Mouse (Mus musculus): Measurements from ENCODE around the gene Slc39a3. TPM values are rescaled to one million over a fixed set of nuclear protein-coding genes. Genes with fewer than 3 reads are reported as not detected.

The Slc39a3 gene
- total and polyA plus RNA-seq, 3 experiments = 15.6 to 19.5 TPM; not detected in 1

DNA sequence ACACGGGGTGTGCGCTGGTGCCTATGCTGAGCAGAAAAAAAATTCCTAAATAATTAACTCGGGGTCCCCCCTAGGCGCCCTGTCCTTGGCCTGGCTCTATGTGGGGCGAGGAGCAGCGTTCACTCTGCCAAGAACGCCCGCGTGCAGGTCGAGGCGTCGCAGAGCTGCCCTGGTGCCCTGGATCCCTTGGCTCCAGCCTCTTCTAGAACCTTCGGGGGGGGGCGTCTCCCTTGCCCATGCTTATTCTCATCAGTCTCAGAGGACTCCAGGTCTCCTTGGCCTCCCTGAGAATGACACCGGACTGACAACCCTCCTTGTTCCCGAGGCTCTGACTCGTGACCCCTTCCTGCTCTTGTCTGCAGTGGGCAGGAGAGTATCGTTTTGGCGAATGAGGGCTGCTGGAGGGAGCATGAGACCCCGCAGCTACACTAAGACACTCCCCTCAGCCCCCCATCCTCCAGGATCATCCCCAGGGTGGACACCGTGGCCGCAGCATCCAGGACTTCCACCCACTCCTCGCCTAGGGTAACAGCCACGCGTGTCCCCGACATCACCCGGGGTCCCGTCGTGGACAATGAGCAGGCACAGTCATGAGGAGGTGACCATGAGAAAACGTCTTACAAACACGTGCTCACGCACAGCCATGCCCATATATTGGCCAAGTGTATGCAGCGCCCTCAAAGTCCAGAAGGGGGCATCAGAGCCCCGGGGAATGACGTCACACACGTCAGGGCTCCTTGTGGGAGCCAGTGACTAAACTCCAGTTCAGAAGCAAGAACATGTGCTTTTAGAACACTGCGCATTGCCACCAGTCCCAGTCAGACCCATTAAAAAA lies 37.6 kb downstream of the Slc39a3 start (continued):
- TF ChIP-seq POLR2AphosphoS2 (IDR thresholded peaks at IDR 0.05; ENCODE audit: low read length) (peak; percentile 33; the same call in 1 of the 2 replicates), POLR2A (IDR thresholded peaks at IDR 0.05; ENCODE audit: control insufficient read depth in 1 of 2, insufficient read depth in 1 of 2, low read depth in 1 of 2, low read length in 2 of 2, poor library complexity in 1 of 2) (peak in 1 of 2 experiments; percentile 56; a peak in 1 of 4 replicates), USF1 (IDR thresholded peaks at IDR 0.05; ENCODE audit: low read depth, low read length) (peak; percentile 77), TCF12 (IDR thresholded peaks at IDR 0.05; ENCODE audit: low read depth, low read length) (peak; percentile 43; the same call in 1 of the 2 replicates), SMC3 (IDR thresholded peaks at IDR 0.05; ENCODE audit: low read depth, low read length) (peak; percentile 69)

DNA sequence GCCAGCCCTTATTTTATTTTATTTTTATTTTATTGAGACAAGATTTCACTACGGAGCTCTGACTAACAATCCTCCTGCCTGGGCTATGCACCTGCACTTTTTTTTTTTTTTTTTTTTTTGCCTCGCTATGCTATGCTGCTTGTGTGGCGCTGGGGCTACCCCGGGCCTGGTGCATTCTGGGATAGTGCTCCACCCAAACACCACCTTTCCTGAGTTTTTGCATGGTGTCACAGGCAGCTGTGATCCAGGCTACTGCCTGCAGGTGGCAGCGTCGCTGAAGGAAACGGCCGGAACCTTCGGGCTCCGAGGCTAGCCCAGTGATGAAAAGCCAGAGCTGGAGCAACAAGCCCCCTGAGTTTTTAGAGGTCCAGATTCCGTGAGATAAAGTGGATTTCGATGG lies 38.4 kb downstream of the Slc39a3 start:
- Histone ChIP-seq H3K36me3 (ENCODE audit: control insufficient read depth in 1 of 2, insufficient read depth in 2 of 2, low read length in 2 of 2) (peaks cover 0 to 5% of the 10 kb centered on the region in 2 experiments; a peak in 2 of 4 replicates), H3K79me2 (ENCODE audit: control insufficient read depth, insufficient read depth, low read length, poor library complexity) (no peaks in the 10 kb centered on the region), H3K27me3 (ENCODE audit: control insufficient read depth in 1 of 2, insufficient read depth in 2 of 2, low read length in 2 of 2) (no peaks in the 10 kb centered on the region), H3K4me3 (ENCODE audit: control insufficient read depth in 1 of 2, insufficient read depth in 1 of 2, low read depth in 2 of 2, low read length in 2 of 2) (peak overlapping the region in 1 of 2 experiments; percentile 39; a peak in 2 of 4 replicates), H3K9ac (ENCODE audit: control insufficient read depth, low read depth, low read length, poor library complexity, severe bottlenecking) (peak overlapping the region; percentile 49), H3K4me1 (ENCODE audit: control insufficient read depth in 1 of 2, insufficient read depth in 2 of 2, low read length in 2 of 2) (peaks cover 5 to 14% of the 10 kb centered on the region in 2 experiments; a peak in 3 of 4 replicates), H3K27ac (ENCODE audit: control insufficient read depth, low read depth, low read length) (no peak overlapping the region), H3K9me3 (replicated peaks; ENCODE audit: insufficient read depth, low read length) (no peaks in the 10 kb centered on the region)
- peak; percentile 90 for DNase-seq (ENCODE audit: low read depth, low spot score)
- TF ChIP-seq ZKSCAN1 (IDR thresholded peaks at IDR 0.05; ENCODE audit: low read depth, low read length) (no peak), MXI1 (IDR thresholded peaks at IDR 0.05; ENCODE audit: low read depth, low read length) (peak; percentile 71; the same call in 1 of the 2 replicates), TCF12 (IDR thresholded peaks at IDR 0.05; ENCODE audit: low read depth, low read length) (peak; percentile 29; the same call in 1 of the 2 replicates), RAD21 (IDR thresholded peaks at IDR 0.05; ENCODE audit: low read depth, low read length) (peak; percentile 78), GABPA (IDR thresholded peaks at IDR 0.05; ENCODE audit: low read depth, low read length) (no peak), CTCF (IDR thresholded peaks at IDR 0.05 in 2 of 3, conservative IDR thresholded peaks at IDR 0.05 in 1 of 3; ENCODE audit: control insufficient read depth in 1 of 3, insufficient read depth in 1 of 3, low read depth in 2 of 3, low read length in 3 of 3, poor library complexity in 1 of 3, severe bottlenecking in 1 of 3) (peak; percentile 62 to 91 (median 87)), BHLHE40 (IDR thresholded peaks at IDR 0.05; ENCODE audit: borderline replicate concordance, low read depth, low read length) (no peak), KAT2A (conservative IDR thresholded peaks at IDR 0.05; ENCODE audit: low read depth, low read length) (0 out of 2 replicates have a peak, but pooled peaks have one; percentile 23), MYC (IDR thresholded peaks at IDR 0.05; ENCODE audit: low read depth, low read length) (no peak), ELF1 (IDR thresholded peaks at IDR 0.05; ENCODE audit: low read depth, low read length) (peak; percentile 43; the same call in 1 of the 2 replicates), EP300 (IDR thresholded peaks at IDR 0.05; ENCODE audit: low read depth in 1 of 2, low read length in 2 of 2) (0 out of 4 replicates have a peak, but pooled peaks of 1 of the 2 experiments have one; percentile 27), ETS1 (IDR thresholded peaks at IDR 0.05; ENCODE audit: low read depth, low read length) (peak; percentile 64; the same call in 1 of the 2 replicates), NELFE (IDR thresholded peaks at IDR 0.05; ENCODE audit: low read depth, low read length) (no peak), USF1 (IDR thresholded peaks at IDR 0.05; ENCODE audit: low read depth, low read length) (peak; percentile 22; the same call in 1 of the 2 replicates), CHD1 (IDR thresholded peaks at IDR 0.05; ENCODE audit: low read depth, low read length) (no peak), HCFC1 (IDR thresholded peaks at IDR 0.05; ENCODE audit: low read depth, low read length) (peak; percentile 67), POLR2A (IDR thresholded peaks at IDR 0.05; ENCODE audit: control insufficient read depth in 1 of 2, insufficient read depth in 1 of 2, low read depth in 1 of 2, low read length in 2 of 2, poor library complexity in 1 of 2) (0 out of 4 replicates have a peak, but pooled peaks of 1 of the 2 experiments have one; percentile 18), SMC3 (IDR thresholded peaks at IDR 0.05; ENCODE audit: low read depth, low read length) (peak; percentile 78), CHD2 (IDR thresholded peaks at IDR 0.05; ENCODE audit: low read length) (no peak), TBP (IDR thresholded peaks at IDR 0.05; ENCODE audit: low read depth, low read length) (0 out of 2 replicates have a peak, but pooled peaks have one; percentile 17), GATA1 (IDR thresholded peaks at IDR 0.05; ENCODE audit: low read depth, low read length) (no peak), TAL1 (IDR thresholded peaks at IDR 0.05; ENCODE audit: low read length) (no peak), MEF2A (IDR thresholded peaks at IDR 0.05; ENCODE audit: extremely low read depth, insufficient replicate concordance, low read depth, low read length, poor library complexity, severe bottlenecking) (no peak), E2F4 (IDR thresholded peaks at IDR 0.05; ENCODE audit: borderline replicate concordance, low read depth, low read length) (no peak), SIN3A (IDR thresholded peaks at IDR 0.05; ENCODE audit: low read length) (peak; percentile 83), ZC3H11A (IDR thresholded peaks at IDR 0.05; ENCODE audit: low read depth, low read length) (peak; percentile 63), ZNF384 (IDR thresholded peaks at IDR 0.05; ENCODE audit: low read depth, low read length) (peak; percentile 97), JUND (IDR thresholded peaks at IDR 0.05; ENCODE audit: low read depth, low read length) (no peak), RCOR1 (IDR thresholded peaks at IDR 0.05; ENCODE audit: low read depth, low read length) (no peak), POLR2AphosphoS2 (IDR thresholded peaks at IDR 0.05; ENCODE audit: low read length) (no peak), UBTF (IDR thresholded peaks at IDR 0.05; ENCODE audit: borderline replicate concordance, insufficient read depth, low read depth, low read length) (no peak)
